Mouse (Mus musculus) bone marrow macrophage, adult 2 months (primary cell): ENCODE measurements around the gene Serinc5. TPM values are rescaled to one million over a fixed set of nuclear protein-coding genes. Genes with fewer than 3 reads are reported as not detected.

Source experiments
- H3K27ac ChIP-seq: 2 replicates; pipeline ENCODE4 v1.5.1; 2012; ENCODE audit warnings: low read depth, low read length; ENCODE audit not compliant: insufficient read depth
- H3K4me1 ChIP-seq: 2 replicates; pipeline ENCODE4 v1.6.1; 2012; ENCODE audit warnings: low read length; ENCODE audit not compliant: control insufficient read depth, insufficient read depth
- H3K4me3 ChIP-seq: 2 replicates; pipeline ENCODE4 v1.5.1; 2012; ENCODE audit warnings: mild to moderate bottlenecking, low read length, moderate library complexity; ENCODE audit not compliant: insufficient read depth
- CTCF ChIP-seq: IDR thresholded peaks from 2 replicates; pipeline ENCODE4 v1.5.1; 2012; ENCODE audit warnings: low read depth, mild to moderate bottlenecking, low read length, moderate library complexity
- POLR2A ChIP-seq: IDR thresholded peaks from 2 replicates; pipeline ENCODE4 v1.6.1; 2012; ENCODE audit warnings: mild to moderate bottlenecking, low read depth, low read length, borderline replicate concordance
- polyA plus RNA-seq: library from polyadenylated mRNA; stranded (reverse); fragments of >200 nt; gene quantifications from 2 replicates; pipeline ENCODE4 v1.2.4, GENCODE M21; 2012; ENCODE audit not compliant: missing spikeins, insufficient read depth, insufficient read length

The Serinc5 gene
- polyA plus RNA-seq, 1 experiment, result 17.5 TPM

GRCm38 (mm10) chr13:92733252-92733651 lies 122.4 kb downstream of the Serinc5 start:
- TF ChIP-seq CTCF (0 out of 2 replicates have a peak, but pooled peaks have one; percentile 21), POLR2A (no peak)
- no peak overlapping the region for H3K4me3 ChIP-seq
- no peaks in the 10 kb centered on the region for H3K4me1 ChIP-seq
- no peak overlapping the region for H3K27ac ChIP-seq

- no peaks in the 10 kb centered on the region for H3K4me1 ChIP-seq
- H3K27ac ChIP-seq, result no peak overlapping the region
- TF ChIP-seq POLR2A (no peak), CTCF (no peak)
- H3K4me3 ChIP-seq, result no peak overlapping the region
These were observed 122.8 kb downstream of the Serinc5 start for GRCm38 (mm10) chr13:92733741-92734140.

- TF ChIP-seq CTCF (no peak), POLR2A (no peak)
- H3K4me1 ChIP-seq, result no peaks in the 10 kb centered on the region
- H3K27ac ChIP-seq, result no peak overlapping the region
- no peak overlapping the region for H3K4me3 ChIP-seq
These were observed 124.8 kb downstream of the Serinc5 start for GRCm38 (mm10) chr13:92735693-92736092.

GRCm38 (mm10) chr13:92736516-92737300 lies 125.8 kb downstream of the Serinc5 start:
- Histone ChIP-seq H3K4me3 (no peak overlapping the region), H3K4me1 (no peaks in the 10 kb centered on the region)

GRCm38 (mm10) chr13:92738821-92739220 lies 127.9 kb downstream of the Serinc5 start:
- no peak overlapping the region for H3K27ac ChIP-seq
- H3K4me1 ChIP-seq, result no peaks in the 10 kb centered on the region
- TF ChIP-seq CTCF, result no peak
- no peak for TF ChIP-seq POLR2A
- no peak overlapping the region for H3K4me3 ChIP-seq

More at GRCm38 (mm10) chr13:92736516-92737300, 125.8 kb downstream of the Serinc5 start:
- TF ChIP-seq POLR2A (no peak), CTCF (no peak)
- no peak overlapping the region for H3K27ac ChIP-seq

GRCm38 (mm10) chr13:92739858-92740257 lies 129.0 kb downstream of the Serinc5 start:
- TF ChIP-seq CTCF (no peak), POLR2A (no peak)
- Histone ChIP-seq H3K4me3 (no peak overlapping the region), H3K4me1 (no peaks in the 10 kb centered on the region), H3K27ac (no peak overlapping the region)

GRCm38 (mm10) chr13:92740671-92741270 lies 129.9 kb downstream of the Serinc5 start:
- no peak overlapping the region for H3K27ac ChIP-seq
- H3K4me1 ChIP-seq, result no peaks in the 10 kb centered on the region
- TF ChIP-seq CTCF (no peak), POLR2A (no peak)
- no peak overlapping the region for H3K4me3 ChIP-seq

- no peaks in the 10 kb centered on the region for H3K4me1 ChIP-seq
- TF ChIP-seq CTCF, result no peak
- TF ChIP-seq POLR2A, result no peak
- no peak overlapping the region for H3K4me3 ChIP-seq
- H3K27ac ChIP-seq, result no peak overlapping the region
These were observed 132.0 kb downstream of the Serinc5 start for GRCm38 (mm10) chr13:92742886-92743285.

- no peak overlapping the region for H3K4me3 ChIP-seq
- H3K27ac ChIP-seq, result no peak overlapping the region
- H3K4me1 ChIP-seq, result no peaks in the 10 kb centered on the region
- TF ChIP-seq POLR2A (no peak), CTCF (no peak)
These were observed 132.4 kb downstream of the Serinc5 start for GRCm38 (mm10) chr13:92743337-92743736.

- TF ChIP-seq POLR2A (no peak), CTCF (peak; percentile 66)
- Histone ChIP-seq H3K4me3 (no peak overlapping the region), H3K4me1 (no peaks in the 10 kb centered on the region), H3K27ac (no peak overlapping the region)
These were observed 140.2 kb downstream of the Serinc5 start for GRCm38 (mm10) chr13:92750976-92751518.
